Mouse (Mus musculus) midbrain, embryonic 16.5 days (tissue): ENCODE data around the gene Itga11. TPM values are rescaled to one million over a fixed set of nuclear protein-coding genes. Genes with fewer than 3 reads are reported as not detected.

Experiments
- ATAC-seq: fragments of 200-750 bp; cut with Nextera tagmentation; 2 replicates; pipeline ENCODE4 v1.8.0; 2017; ENCODE audit warnings: moderate TSS enrichment
- H3K27ac ChIP-seq: fragments of 300-500 bp; sonication (generic); 2 replicates; pipeline ENCODE4 v1.5.1; 2014; ENCODE audit warnings: mild to moderate bottlenecking, low read length, mixed read lengths
- H3K27me3 ChIP-seq: fragments of 300-500 bp; sonication (generic); 2 replicates; pipeline ENCODE4 v1.6.1; 2014; ENCODE audit warnings: low read depth, low read length, mixed read lengths; ENCODE audit not compliant: control insufficient read depth, insufficient read depth
- H3K36me3 ChIP-seq: fragments of 300-500 bp; sonication (generic); 2 replicates; pipeline ENCODE4 v1.6.1; 2014; ENCODE audit warnings: mild to moderate bottlenecking, low read length, moderate library complexity, mixed read lengths; ENCODE audit not compliant: control insufficient read depth, insufficient read depth
- H3K4me1 ChIP-seq: fragments of 300-500 bp; sonication (generic); 2 replicates; pipeline ENCODE4 v1.6.1; 2014; ENCODE audit warnings: mild to moderate bottlenecking, low read length, mixed read lengths; ENCODE audit not compliant: control insufficient read depth, insufficient read depth
- H3K4me2 ChIP-seq: fragments of 300-500 bp; sonication (generic); 2 replicates; pipeline ENCODE4 v1.6.1; 2014; ENCODE audit warnings: mild to moderate bottlenecking, low read length, mixed read lengths
- H3K4me3 ChIP-seq: fragments of 300-500 bp; sonication (generic); 2 replicates; pipeline ENCODE4 v1.5.1; 2014; ENCODE audit warnings: low read depth, mild to moderate bottlenecking, low read length, moderate library complexity, mixed read lengths
- H3K9ac ChIP-seq: fragments of 300-500 bp; sonication (generic); 2 replicates; pipeline ENCODE4 v1.6.1; 2014; ENCODE audit warnings: low read depth, low read length, mixed read lengths
- H3K9me3 ChIP-seq: fragments of 300-500 bp; sonication (generic); replicated peaks from 2 replicates; pipeline ENCODE4 v1.6.1; 2014; ENCODE audit warnings: mild to moderate bottlenecking, low read length, mixed read lengths; ENCODE audit not compliant: control insufficient read depth, poor library complexity, severe bottlenecking
- WGBS: fragments of 180-500 bp; shearing (Covaris S2); extraction: QIAGEN DNeasy Blood & Tissue Kit; methylation state at CpG from one replicate; pipeline ENCODE4 v1.1.7; 2014; 5-methylcytosine and 5-hydroxymethylcytosine counted together
- polyA plus RNA-seq: library from polyadenylated mRNA; unstranded; fragments of >200 nt; fragmentation: Nextera tagmentation; extraction: Ambion mirVana; gene quantifications from 2 replicates; pipeline ENCODE4 v1.2.1, GENCODE M21; 2015

The Itga11 gene
- polyA plus RNA-seq, 1 experiment from 2014 or later, result 0.98 TPM

DNA sequence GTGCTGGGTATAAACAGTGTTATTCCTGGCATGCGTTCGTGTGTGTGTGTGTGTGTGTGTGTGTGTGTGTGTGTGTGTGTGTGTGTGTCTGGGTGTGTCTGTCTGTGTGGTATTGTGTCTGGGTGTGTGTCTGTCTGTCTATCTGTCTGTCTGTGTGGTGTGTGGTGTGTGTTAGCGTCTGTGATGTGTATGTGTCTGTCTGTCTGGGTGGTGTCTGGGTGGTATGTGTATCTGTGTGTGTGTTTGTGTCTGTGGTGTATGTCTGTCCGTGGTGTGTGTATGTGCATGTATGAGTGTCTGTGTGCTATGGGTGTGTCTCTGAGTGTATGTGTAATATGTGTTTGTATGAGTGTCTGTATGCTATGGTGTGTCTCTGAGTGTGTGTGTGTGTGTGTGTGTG, 9.1 kb upstream of the Itga11 start:
- H3K27ac ChIP-seq, result no peak overlapping the region
- no peaks in the 10 kb centered on the region for H3K4me1 ChIP-seq
- 86% methylated on average over 4 of the region's 4 CpGs for WGBS
- ATAC-seq, result no peak
- H3K27me3 ChIP-seq, result no peaks in the 10 kb centered on the region
- no peak overlapping the region for H3K9ac ChIP-seq
- no peaks in the 10 kb centered on the region for H3K36me3 ChIP-seq
- no peak overlapping the region for H3K4me2 ChIP-seq
- no peak overlapping the region for H3K4me3 ChIP-seq
- no peaks in the 10 kb centered on the region for H3K9me3 ChIP-seq

DNA sequence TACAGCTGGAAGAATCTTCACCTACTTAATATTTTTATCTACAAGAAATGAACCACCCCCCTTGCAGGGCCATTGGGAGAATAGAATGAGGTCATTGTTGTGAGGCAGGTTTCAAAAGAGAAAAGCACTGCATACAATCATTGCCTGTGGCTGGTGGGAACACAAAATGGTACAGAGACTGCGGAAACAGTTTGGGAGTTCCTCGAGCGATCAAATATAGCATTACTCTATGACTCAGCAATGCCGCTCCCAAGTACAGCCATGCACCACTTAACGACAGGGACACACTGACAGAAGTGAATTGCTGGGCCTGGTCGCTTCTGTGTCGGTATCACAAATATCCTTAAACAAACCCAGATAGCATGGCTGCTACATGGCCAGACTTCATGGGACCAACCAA, 4.4 kb upstream of the Itga11 start:
- no peak for ATAC-seq
- Histone ChIP-seq H3K4me2 (no peak overlapping the region), H3K27ac (no peak overlapping the region), H3K9ac (no peak overlapping the region), H3K4me3 (no peak overlapping the region), H3K36me3 (no peaks in the 10 kb centered on the region), H3K9me3 (no peaks in the 10 kb centered on the region), H3K4me1 (peaks cover 7% of the 10 kb centered on the region), H3K27me3 (peaks cover 17% of the 10 kb centered on the region)
- WGBS, result 92% methylated on average over 7 of the region's 7 CpGs

DNA sequence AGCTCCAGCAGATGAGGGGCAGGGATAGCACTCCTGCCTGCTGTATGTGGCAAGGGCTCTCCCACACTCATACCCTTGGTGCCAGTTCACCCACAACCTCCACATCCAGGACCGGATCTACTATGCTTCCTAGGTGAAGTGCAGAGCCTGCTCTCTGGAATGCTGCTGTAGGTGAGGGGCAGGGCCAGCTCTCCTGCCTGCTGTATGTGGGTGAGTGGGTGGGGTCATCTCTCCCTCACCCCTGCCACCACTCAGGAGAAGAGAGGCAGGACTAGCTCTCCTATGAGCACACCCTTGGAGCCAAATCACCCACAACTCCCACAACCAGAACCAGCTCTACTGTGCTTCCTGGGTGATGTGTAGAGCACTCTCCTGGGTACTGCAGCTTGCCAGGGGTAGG, 2.5 kb upstream of the Itga11 start:
- peaks cover 10% of the 10 kb centered on the region for H3K4me1 ChIP-seq
- H3K27me3 ChIP-seq, result peaks cover 28% of the 10 kb centered on the region
- no peaks in the 10 kb centered on the region for H3K36me3 ChIP-seq
- H3K27ac ChIP-seq, result no peak overlapping the region
- 94% methylated on average over 1 of the region's 1 CpGs for WGBS
- H3K9me3 ChIP-seq, result no peaks in the 10 kb centered on the region
- no peak overlapping the region for H3K4me3 ChIP-seq
- no peak overlapping the region for H3K9ac ChIP-seq
- H3K4me2 ChIP-seq, result no peak overlapping the region
- ATAC-seq, result no peak

DNA sequence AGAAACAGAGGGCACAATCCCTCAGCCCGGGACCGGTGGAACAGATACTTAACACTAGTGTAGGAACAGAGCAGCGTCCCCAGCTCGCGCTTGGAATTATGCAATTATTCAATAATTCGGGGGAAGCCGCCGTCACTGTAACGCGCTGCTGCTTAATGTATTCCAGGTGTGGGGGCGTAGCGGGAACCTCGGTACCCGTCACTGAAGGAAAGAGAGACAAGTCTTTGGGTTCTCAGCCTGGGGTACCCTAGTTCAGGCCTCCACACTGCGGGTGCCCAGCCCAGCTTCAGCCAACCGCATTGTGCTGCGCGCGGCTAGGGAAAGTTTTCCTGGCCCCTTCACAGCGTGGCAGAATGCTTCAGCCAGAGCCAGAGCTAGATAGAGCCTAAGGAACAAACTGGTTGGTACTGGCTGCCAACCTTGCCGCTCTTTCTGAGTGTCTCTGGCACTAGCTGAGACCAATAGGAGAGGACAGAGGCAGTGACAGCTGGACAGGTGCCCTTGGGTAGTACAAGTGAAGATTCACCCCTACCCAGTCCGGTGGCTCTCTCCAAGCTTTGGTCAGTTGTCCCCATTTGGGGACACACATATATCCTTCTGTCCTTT, 1.0 kb downstream of the Itga11 start:
- Histone ChIP-seq H3K4me3 (peak overlapping the region; percentile 39), H3K27ac (no peak overlapping the region), H3K4me1 (peaks cover 10% of the 10 kb centered on the region), H3K9me3 (no peaks in the 10 kb centered on the region), H3K9ac (peak overlapping the region; percentile 56; the same call in 1 of the 2 replicates), H3K36me3 (no peaks in the 10 kb centered on the region), H3K4me2 (peak overlapping the region; percentile 69), H3K27me3 (peaks cover 28% of the 10 kb centered on the region)
- 4% methylated on average over 22 of the region's 22 CpGs for WGBS
- no peak for ATAC-seq

DNA sequence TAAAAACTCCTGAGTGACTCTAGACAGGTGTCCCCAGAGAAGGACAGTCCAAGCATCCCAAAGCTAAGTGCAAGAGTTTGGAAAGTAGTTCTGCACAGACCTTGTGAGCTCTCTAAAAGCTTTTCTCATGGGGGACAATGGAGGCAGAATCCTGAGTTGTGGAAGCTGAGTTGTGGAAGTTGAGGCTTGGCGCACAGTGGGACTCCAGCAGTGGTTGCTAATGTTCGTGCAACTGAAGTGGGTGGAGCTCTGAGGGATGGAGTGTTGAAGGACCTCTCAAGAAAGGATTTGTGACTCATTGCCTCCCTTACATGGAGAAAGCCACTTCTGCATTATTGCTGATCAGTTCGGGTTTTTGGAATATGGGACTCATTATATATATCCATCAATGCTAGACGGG, 1.8 kb downstream of the Itga11 start:
- H3K4me2 ChIP-seq, result no peak overlapping the region
- no peaks in the 10 kb centered on the region for H3K36me3 ChIP-seq
- ATAC-seq, result no peak
- no peak overlapping the region for H3K9ac ChIP-seq
- H3K4me3 ChIP-seq, result no peak overlapping the region
- peaks cover 10% of the 10 kb centered on the region for H3K4me1 ChIP-seq
- H3K9me3 ChIP-seq, result no peaks in the 10 kb centered on the region
- H3K27me3 ChIP-seq, result peaks cover 28% of the 10 kb centered on the region
- H3K27ac ChIP-seq, result no peak overlapping the region
- WGBS, result 71% methylated on average over 4 of the region's 4 CpGs

DNA sequence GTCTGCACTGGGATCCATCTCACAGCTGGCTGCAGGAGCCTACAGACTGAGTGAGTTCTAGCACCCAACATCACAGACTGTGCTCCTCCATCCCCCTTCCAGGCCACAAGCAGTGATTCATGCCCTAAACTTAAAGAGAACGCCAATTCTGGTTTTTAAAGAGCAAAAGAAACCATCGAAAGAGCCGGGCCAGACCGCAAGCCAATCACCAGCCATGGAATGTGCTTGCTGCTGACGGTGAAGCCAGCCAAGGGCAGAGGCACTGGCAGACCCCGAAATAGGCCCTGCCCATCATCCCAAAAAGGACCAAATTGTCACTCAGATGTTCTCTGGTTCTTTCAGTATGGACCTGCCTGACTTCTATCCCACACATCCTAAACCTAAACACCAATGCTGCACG, 6.7 kb downstream of the Itga11 start:
- WGBS, result 84% methylated on average over 7 of the region's 7 CpGs
- Histone ChIP-seq H3K4me2 (no peak overlapping the region), H3K9me3 (no peaks in the 10 kb centered on the region), H3K27me3 (peaks cover 5% of the 10 kb centered on the region), H3K4me1 (no peaks in the 10 kb centered on the region), H3K27ac (no peak overlapping the region), H3K4me3 (no peak overlapping the region), H3K36me3 (no peaks in the 10 kb centered on the region), H3K9ac (no peak overlapping the region)
- ATAC-seq, result no peak

DNA sequence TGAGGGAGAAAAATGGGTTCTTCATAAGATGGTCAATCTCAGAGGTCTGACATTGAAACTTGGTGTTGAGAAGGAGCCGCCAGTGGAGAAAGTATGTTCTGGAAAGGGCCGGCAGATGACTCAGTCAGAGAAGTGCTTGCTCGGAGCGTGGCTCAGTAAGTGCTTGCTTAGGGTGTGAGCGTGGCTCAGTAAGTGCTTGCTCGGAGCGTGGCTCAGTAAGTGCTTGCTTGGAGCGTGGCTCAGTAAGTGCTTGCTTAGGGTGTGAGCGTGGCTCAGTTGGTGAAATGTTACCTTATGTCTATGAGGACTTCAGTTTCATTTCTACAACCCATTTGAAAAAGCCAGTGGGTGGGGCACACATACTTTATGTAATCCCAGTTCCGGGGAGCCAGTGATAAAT, 12.1 kb downstream of the Itga11 start:
- H3K9me3 ChIP-seq, result no peaks in the 10 kb centered on the region

DNA sequence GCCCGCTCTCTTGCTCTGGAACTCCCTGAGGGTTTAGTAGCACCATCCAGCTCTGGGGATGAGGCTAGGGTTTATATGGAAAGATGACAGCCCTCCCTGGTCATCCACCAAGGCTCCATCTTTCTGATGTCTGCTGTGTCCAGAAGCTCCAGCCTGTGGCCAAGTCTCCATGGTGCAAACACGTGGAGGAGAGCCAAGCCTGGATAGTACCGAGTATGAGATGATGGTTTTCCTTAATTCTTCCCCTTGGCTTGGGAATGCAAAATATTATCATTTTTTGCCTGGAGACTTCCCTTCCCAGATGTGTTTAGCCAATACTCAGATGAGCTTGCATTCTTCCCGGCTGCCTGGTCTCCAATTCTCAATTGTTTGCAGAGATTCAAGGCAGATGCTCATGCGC, 16.4 kb downstream of the Itga11 start:
- Histone ChIP-seq H3K27ac (no peak overlapping the region), H3K9ac (no peak overlapping the region), H3K4me1 (peaks cover 6% of the 10 kb centered on the region; the same call in 1 of the 2 replicates), H3K36me3 (no peaks in the 10 kb centered on the region), H3K4me2 (no peak overlapping the region), H3K4me3 (no peak overlapping the region), H3K27me3 (no peaks in the 10 kb centered on the region), H3K9me3 (no peaks in the 10 kb centered on the region)
- ATAC-seq, result no peak
- WGBS, result 84% methylated on average over 5 of the region's 5 CpGs

More for the DNA sequence above, 12.1 kb downstream of the Itga11 start:
- no peaks in the 10 kb centered on the region for H3K36me3 ChIP-seq
- 91% methylated on average over 10 of the region's 10 CpGs for WGBS
- no peaks in the 10 kb centered on the region for H3K27me3 ChIP-seq
- no peak overlapping the region for H3K27ac ChIP-seq
- no peak overlapping the region for H3K4me2 ChIP-seq
- peaks cover 6% of the 10 kb centered on the region; the same call in 1 of the 2 replicates for H3K4me1 ChIP-seq
- no peak overlapping the region for H3K4me3 ChIP-seq
- ATAC-seq, result no peak
- no peak overlapping the region for H3K9ac ChIP-seq

DNA sequence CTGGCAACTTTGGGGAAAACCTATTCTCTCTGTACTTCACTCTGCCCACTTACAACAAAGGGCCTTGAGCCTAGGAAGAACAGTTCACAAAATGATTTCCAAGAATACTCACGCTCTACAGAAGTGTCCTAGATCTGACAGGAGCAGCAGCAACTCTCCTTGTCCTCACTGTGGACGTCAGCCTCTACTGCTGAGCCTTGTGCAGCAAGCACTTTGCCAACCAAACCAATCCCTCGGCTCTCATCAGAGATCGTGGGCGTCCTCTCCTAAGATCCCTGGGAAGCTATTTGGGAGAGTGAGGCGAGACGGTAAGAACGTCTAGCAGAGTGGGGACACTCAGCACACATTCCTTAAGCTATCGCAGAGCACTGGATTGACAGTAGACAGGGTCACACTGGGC, 17.6 kb downstream of the Itga11 start:
- Histone ChIP-seq H3K4me3 (no peak overlapping the region), H3K9ac (no peak overlapping the region), H3K4me1 (peaks cover 6% of the 10 kb centered on the region; the same call in 1 of the 2 replicates), H3K4me2 (no peak overlapping the region), H3K27me3 (no peaks in the 10 kb centered on the region), H3K9me3 (no peaks in the 10 kb centered on the region), H3K27ac (no peak overlapping the region), H3K36me3 (no peaks in the 10 kb centered on the region)
- WGBS, result 82% methylated on average over 9 of the region's 9 CpGs
- no peak for ATAC-seq
